Mouse (Mus musculus) CH12.LX (cell line): Measurements from ENCODE around the gene Gon7. TPM values are rescaled to one million over a fixed set of nuclear protein-coding genes. Genes with fewer than 3 reads are reported as not detected.

Experiments
- DNase-seq: peaks from one replicate; pipeline ENCODE4 v3.0.0-alpha.2; 2013; ENCODE audit errors: extremely low read depth
- H3K27ac ChIP-seq: 2 replicates; pipeline ENCODE4 v1.5.1; 2012; ENCODE audit warnings: low read depth, mild to moderate bottlenecking, control low read depth, moderate library complexity; ENCODE audit not compliant: insufficient read depth
- H3K27me3 ChIP-seq: replicated peaks from 2 replicates; pipeline ENCODE3; 2012; ENCODE audit warnings: inconsistent platforms
- H3K36me3 ChIP-seq, 2 experiments: replicated peaks in 1 of 2; 2 replicates each; pipeline versions ENCODE3 to v1.6.1; 2012; ENCODE audit warnings: inconsistent platforms in 1 of 2, low read length in 1 of 2, mild to moderate bottlenecking in 1 of 2, mixed read lengths in 1 of 2, moderate library complexity in 1 of 2; ENCODE audit not compliant: control insufficient read depth in 1 of 2, insufficient read depth in 1 of 2
- H3K4me1 ChIP-seq, 2 experiments: 2 replicates each; pipeline ENCODE4 v1.6.1; 2012; ENCODE audit warnings: inconsistent platforms in 1 of 2, moderate library complexity in 1 of 2; ENCODE audit not compliant: insufficient read depth in 2 of 2, control insufficient read depth in 1 of 2
- H3K4me2 ChIP-seq: 2 replicates; pipeline ENCODE4 v1.6.1; 2012; ENCODE audit warnings: low read depth, mild to moderate bottlenecking, control low read depth; ENCODE audit not compliant: poor library complexity, insufficient read depth, severe bottlenecking
- H3K4me3 ChIP-seq, 3 experiments: fragments of 150-350 bp in 1 of 3; sonication (generic) in 1 of 3; replicated peaks in 1 of 3; 2 replicates each; pipeline versions ENCODE3 to v1.5.1; 2011 to 2012; ENCODE audit warnings: low read depth in 2 of 3, low read length in 2 of 3, mild to moderate bottlenecking in 2 of 3, moderate library complexity in 2 of 3, control low read depth in 1 of 3, improper control_type of control experiment in 1 of 3, inconsistent platforms in 1 of 3, mixed read lengths in 1 of 3; ENCODE audit not compliant: poor library complexity in 1 of 3
- H3K79me2 ChIP-seq: replicated peaks from 2 replicates; pipeline ENCODE4 v1.6.1; 2012; ENCODE audit warnings: mild to moderate bottlenecking, moderate library complexity; ENCODE audit not compliant: control insufficient read depth, poor library complexity, insufficient read depth, severe bottlenecking; ENCODE audit errors: extremely low read depth
- H3K9ac ChIP-seq: 2 replicates; pipeline ENCODE4 v1.6.1; 2012; ENCODE audit warnings: low read depth, mild to moderate bottlenecking, control low read depth, moderate library complexity; ENCODE audit not compliant: insufficient read depth
- H3K9me3 ChIP-seq: replicated peaks from 2 replicates; pipeline ENCODE3; 2012; ENCODE audit warnings: low read length, inconsistent platforms, mixed read lengths
- CTCF ChIP-seq, 2 experiments: IDR thresholded peaks in 1 of 2; conservative IDR thresholded peaks in 1 of 2; 2 replicates each; pipeline ENCODE4 v1.5.1; 2011 to 2012; ENCODE audit warnings: low read depth in 2 of 2, low read length in 2 of 2, improper control_type of control experiment in 1 of 2, inconsistent platforms in 1 of 2, mild to moderate bottlenecking in 1 of 2, moderate library complexity in 1 of 2
- E2F4 ChIP-seq: IDR thresholded peaks from 2 replicates; pipeline ENCODE4 v1.6.1; 2011; ENCODE audit warnings: low read depth, low read length, improper control_type of control experiment; ENCODE audit not compliant: insufficient replicate concordance
- MAFK ChIP-seq: IDR thresholded peaks from 2 replicates; pipeline ENCODE4 v1.6.1; 2011; ENCODE audit warnings: low read length, improper control_type of control experiment; ENCODE audit not compliant: insufficient replicate concordance
- MAX ChIP-seq: IDR thresholded peaks from 2 replicates; pipeline ENCODE4 v1.6.1; 2011; ENCODE audit warnings: low read length, improper control_type of control experiment
- MXI1 ChIP-seq: IDR thresholded peaks from 2 replicates; pipeline ENCODE4 v1.6.1; 2011; ENCODE audit warnings: mild to moderate bottlenecking, low read depth, low read length, improper control_type of control experiment
- PAX5 ChIP-seq: IDR thresholded peaks from 2 replicates; pipeline ENCODE4 v1.6.1; 2012; ENCODE audit warnings: low read length, inconsistent platforms, mixed read lengths
- RAD21 ChIP-seq: IDR thresholded peaks from 2 replicates; pipeline ENCODE4 v1.6.1; 2011; ENCODE audit warnings: low read depth, mild to moderate bottlenecking, low read length, improper control_type of control experiment, moderate library complexity
- SIN3A ChIP-seq: IDR thresholded peaks from 2 replicates; pipeline ENCODE4 v1.6.1; 2012; ENCODE audit warnings: low read length, improper control_type of control experiment, inconsistent platforms
- SMC3 ChIP-seq: IDR thresholded peaks from 2 replicates; pipeline ENCODE4 v1.6.1; 2011; ENCODE audit warnings: low read depth, low read length, improper control_type of control experiment
- UBTF ChIP-seq: IDR thresholded peaks from 2 replicates; pipeline ENCODE4 v1.6.1; 2012; ENCODE audit warnings: low read depth, mild to moderate bottlenecking, inconsistent platforms, low read length, improper control_type of control experiment, moderate library complexity
- USF1 ChIP-seq: IDR thresholded peaks from 2 replicates; pipeline ENCODE4 v1.6.1; 2014; ENCODE audit warnings: low read depth, mild to moderate bottlenecking, inconsistent platforms, low read length, improper control_type of control experiment
- ZC3H11A ChIP-seq: IDR thresholded peaks from 2 replicates; pipeline ENCODE4 v1.6.1; 2012; ENCODE audit warnings: low read depth, mild to moderate bottlenecking, inconsistent platforms, low read length, improper control_type of control experiment
- ZMIZ1 ChIP-seq: IDR thresholded peaks from 2 replicates; pipeline ENCODE4 v1.6.1; 2012; ENCODE audit warnings: low read depth, mild to moderate bottlenecking, inconsistent platforms, low read length, improper control_type of control experiment
- ZNF384 ChIP-seq: IDR thresholded peaks from 2 replicates; pipeline ENCODE4 v1.6.1; 2012; ENCODE audit warnings: low read depth, low read length, improper control_type of control experiment, inconsistent platforms
- dilution Hi-C: fragments of 300-500 bp; cut with MboI; formaldehyde crosslinking; loops from 2 replicates; pipeline ENCODE4 v1.14.3; 2020; ENCODE audit warnings: low sequenced_read_pairs; ENCODE audit not compliant: extremely low pct_unique_long_range_greater_than_20kb, extremely low pct_ligation_motif_present
- in situ Hi-C: fragments of 300-500 bp; cut with MboI; formaldehyde crosslinking; loops from 3 replicates; pipeline ENCODE4 v1.14.3; 2019; ENCODE audit warnings: low sequenced_read_pairs, low pct_ligation_motif_present, low pct_unique_long_range_greater_than_20kb, mixed read lengths
- polyA plus RNA-seq: library from polyadenylated mRNA; unstranded; fragments of >175 nt; gene quantifications from 2 replicates; pipeline ENCODE4 v1.2.1, GENCODE M21; 2012; ENCODE audit warnings: low read depth; ENCODE audit not compliant: insufficient read length
- total RNA-seq, 2 experiments: library from RNA; depleted of rRNA; stranded (reverse); fragments of 300-350 nt in 1 of 2; fragments of >200 nt in 1 of 2; gene quantifications; 2 replicates each; pipeline ENCODE4 v1.2.3; 2012 to 2014

Gon7 gene
- total and polyA plus RNA-seq, 3 experiments: 20.9 to 30.0 (median 21.1) TPM

GRCm38 (mm10) chr12:102758403-102758756, 777 bp upstream of the Gon7 start, which contains the start of gene Gm20604:
Gm20604 (minus strand) TSS chr12:102758672.
- peak within 1 kb of the TSS; percentile 95 for H3K4me2 ChIP-seq
- no peak for TF ChIP-seq ZNF384
- TF ChIP-seq MAFK: no peak
- no peak for TF ChIP-seq ZC3H11A
- no peak for TF ChIP-seq RAD21
- TF ChIP-seq SIN3A: peak; percentile 18; the same call in 1 of the 2 replicates
- peak; percentile 25; the same call in 1 of the 2 replicates for TF ChIP-seq MXI1
- TF ChIP-seq ZMIZ1: no peak
- no peak for TF ChIP-seq USF1
- H3K9ac ChIP-seq: peak within 1 kb of the TSS; percentile 89
- no peaks in the 10 kb centered on the region for H3K27me3 ChIP-seq
- dilution Hi-C loops (no loop called here), in situ Hi-C loops (no loop called here)
- no peaks in the 10 kb centered on the region for H3K9me3 ChIP-seq
- H3K27ac ChIP-seq: peak within 1 kb of the TSS; percentile 48
- peaks cover 9 to 37% of the 10 kb centered on the region in 2 experiments for H3K36me3 ChIP-seq
- peaks cover 71% of the 10 kb centered on the region for H3K79me2 ChIP-seq
- peak within 1 kb of the TSS; percentile 84 to 97 (median 92) for H3K4me3 ChIP-seq
- peaks cover 4 to 51% of the 10 kb centered on the region in 2 experiments; a peak in 3 of 4 replicates for H3K4me1 ChIP-seq
- peak; percentile 36 for DNase-seq

GRCm38 (mm10) chr12:102757055-102757688, 431 bp downstream of the Gon7 start:
- Histone ChIP-seq H3K79me2 (peaks cover 74% of the 10 kb centered on the region), H3K9me3 (no peaks in the 10 kb centered on the region), H3K27ac (peak overlapping the region; percentile 23; the same call in 1 of the 2 replicates), H3K9ac (peak overlapping the region; percentile 51; the same call in 1 of the 2 replicates), H3K4me1 (peaks cover 4 to 46% of the 10 kb centered on the region in 2 experiments; a peak in 3 of 4 replicates), H3K27me3 (no peaks in the 10 kb centered on the region), H3K36me3 (peaks cover 3 to 31% of the 10 kb centered on the region in 2 experiments), H3K4me3 (peak overlapping the region; percentile 68 to 92 (median 84)), H3K4me2 (peak overlapping the region; percentile 70)
- dilution Hi-C loops: no loop called here
- in situ Hi-C loops: no loop called here
- TF ChIP-seq SMC3 (no peak), E2F4 (no peak), CTCF (conservative IDR thresholded peaks at IDR 0.05 in 1 of 2, IDR thresholded peaks at IDR 0.05 in 1 of 2; ENCODE audit: low read depth in 2 of 2, low read length in 2 of 2) (no peak), UBTF (peak; percentile 32; the same call in 1 of the 2 replicates), MXI1 (peak; percentile 52), MAX (peak; percentile 78)
- DNase-seq: no peak

GRCm38 (mm10) chr12:102756304-102756703, 1.3 kb downstream of the Gon7 start:
- Histone ChIP-seq H3K4me2 (peak overlapping the region; percentile 70; the same call in 1 of the 2 replicates), H3K4me1 (peaks cover 4 to 39% of the 10 kb centered on the region in 2 experiments; a peak in 3 of 4 replicates), H3K79me2 (peaks cover 79% of the 10 kb centered on the region), H3K36me3 (peaks cover 3 to 31% of the 10 kb centered on the region in 2 experiments), H3K9me3 (no peaks in the 10 kb centered on the region), H3K9ac (0 out of 2 replicates have a peak overlapping the region, but pooled peaks have one; percentile 51), H3K27me3 (no peaks in the 10 kb centered on the region), H3K4me3 (peak overlapping the region in 2 of 3 experiments; percentile 68 to 84), H3K27ac (no peak overlapping the region)
- dilution Hi-C loops (no loop called here), in situ Hi-C loops (no loop called here)
- no peak for TF ChIP-seq ZC3H11A
- no peak for TF ChIP-seq PAX5
- TF ChIP-seq CTCF (conservative IDR thresholded peaks at IDR 0.05 in 1 of 2, IDR thresholded peaks at IDR 0.05 in 1 of 2; ENCODE audit: low read depth in 2 of 2, low read length in 2 of 2): peak in 1 of 2 experiments; percentile 44; a peak in 2 of 4 replicates
- peak; percentile 65 for DNase-seq
